Mouse (Mus musculus) ES-E14 (cell line): ENCODE measurements around the gene Speer4e.
"Not testable (repeated sequence)": the region's sequence is repeated elsewhere in the genome, so short reads cannot be mapped to it uniquely, and the experiment has no call there.

Source experiments
- CHD2 ChIP-seq: IDR thresholded peaks from 2 replicates; pipeline ENCODE4 v1.6.1; 2014; ENCODE audit warnings: mild to moderate bottlenecking, low read depth, low read length, inconsistent platforms
- HCFC1 ChIP-seq: IDR thresholded peaks from 2 replicates; pipeline ENCODE4 v1.6.1; 2012; ENCODE audit warnings: low read length, inconsistent platforms, borderline replicate concordance; ENCODE audit not compliant: insufficient read depth
- MAFK ChIP-seq: IDR thresholded peaks from 2 replicates; pipeline ENCODE4 v1.6.1; 2014; ENCODE audit warnings: mild to moderate bottlenecking, low read depth, low read length, inconsistent platforms; ENCODE audit not compliant: insufficient read depth
- ZC3H11A ChIP-seq: IDR thresholded peaks from 2 replicates; pipeline ENCODE4 v1.6.1; 2012; ENCODE audit warnings: low read depth, mild to moderate bottlenecking, inconsistent platforms, low read length, borderline replicate concordance
- ZNF384 ChIP-seq: IDR thresholded peaks from 2 replicates; pipeline ENCODE4 v1.6.1; 2012; ENCODE audit warnings: low read depth, low read length, inconsistent platforms

- TF ChIP-seq ZC3H11A, MAFK, HCFC1, ZNF384, CHD2: not testable (repeated sequence)
Observed at GRCm38 (mm10) chr5:14961502-14961901, 23.3 kb upstream of the Speer4e start.
